Mouse (Mus musculus): Measurements from ENCODE around the gene Kti12. TPM values are rescaled to one million over a fixed set of nuclear protein-coding genes. Genes with fewer than 3 reads are reported as not detected.
A peak's percentile ranks its signal among the peaks of the same experiment; 100 is the strongest.

The Kti12 gene
- total and polyA plus RNA-seq, 2 experiments from 2014 or later, result 29.4 to 34.8 TPM

- ATAC-seq, result no peak
- no peaks in the 10 kb centered on the region for H3K27me3 ChIP-seq (ENCODE audit: insufficient read depth, low read length)
- DNase-seq (ENCODE audit: low spot score), result no peak
- no peaks in the 10 kb centered on the region for H3K4me1 ChIP-seq (ENCODE audit: insufficient read depth, low read length)
- peaks cover 13% of the 10 kb centered on the region for H3K36me3 ChIP-seq (ENCODE audit: insufficient read depth, low read length)
- H3K4me3 ChIP-seq (ENCODE audit: low read length), result no peak overlapping the region
- no peak overlapping the region for H3K9ac ChIP-seq (replicated peaks; ENCODE audit: low read length)
- no peak overlapping the region for H3K27ac ChIP-seq
- H3K9me3 ChIP-seq (ENCODE audit: low read length), result no peaks in the 10 kb centered on the region
- no peak overlapping the region for H3K4me2 ChIP-seq (ENCODE audit: low read depth, low read length)
- 81% methylated on average over 7 of the region's 7 CpGs for WGBS
- TF ChIP-seq CTCF (IDR thresholded peaks at IDR 0.05; ENCODE audit: low read depth), result no peak
These were observed 19.2 kb downstream of the Kti12 start for GRCm38 (mm10) chr4:108866806-108867205.

- Histone ChIP-seq H3K9ac (replicated peaks; ENCODE audit: low read length) (no peak overlapping the region), H3K9me3 (ENCODE audit: low read length) (no peaks in the 10 kb centered on the region), H3K27me3 (ENCODE audit: insufficient read depth, low read length) (no peaks in the 10 kb centered on the region), H3K4me2 (ENCODE audit: low read depth, low read length) (no peak overlapping the region), H3K4me1 (ENCODE audit: insufficient read depth, low read length) (no peaks in the 10 kb centered on the region), H3K36me3 (ENCODE audit: insufficient read depth, low read length) (no peaks in the 10 kb centered on the region), H3K4me3 (ENCODE audit: low read length) (no peak overlapping the region), H3K27ac (no peak overlapping the region)
- WGBS, result 37% methylated on average over 10 of the region's 10 CpGs
- peak; percentile 96 for DNase-seq (ENCODE audit: low spot score)
- TF ChIP-seq CTCF (IDR thresholded peaks at IDR 0.05; ENCODE audit: low read depth), result peak; percentile 99
- peak; percentile 92 for ATAC-seq
These were observed 22.3 kb downstream of the Kti12 start for GRCm38 (mm10) chr4:108869730-108870374.

- no peaks in the 10 kb centered on the region for H3K9me3 ChIP-seq (ENCODE audit: low read length)
- H3K4me3 ChIP-seq (ENCODE audit: low read length), result no peak overlapping the region
- H3K4me1 ChIP-seq (ENCODE audit: insufficient read depth, low read length), result no peaks in the 10 kb centered on the region; the same call in 1 of the 2 replicates
- no peak for TF ChIP-seq CTCF (IDR thresholded peaks at IDR 0.05; ENCODE audit: low read depth)
- no peak overlapping the region for H3K9ac ChIP-seq (replicated peaks; ENCODE audit: low read length)
- no peak overlapping the region for H3K4me2 ChIP-seq (ENCODE audit: low read depth, low read length)
- 84% methylated on average over 5 of the region's 5 CpGs for WGBS
- no peaks in the 10 kb centered on the region for H3K27me3 ChIP-seq (ENCODE audit: insufficient read depth, low read length)
- no peaks in the 10 kb centered on the region for H3K36me3 ChIP-seq (ENCODE audit: insufficient read depth, low read length)
- no peak overlapping the region for H3K27ac ChIP-seq
- no peak for DNase-seq (ENCODE audit: low spot score)
- ATAC-seq, result no peak
These were observed 26.2 kb downstream of the Kti12 start for GRCm38 (mm10) chr4:108873746-108874145.

- no peak for TF ChIP-seq CTCF (IDR thresholded peaks at IDR 0.05; ENCODE audit: low read depth)
- WGBS, result 83% methylated on average over 6 of the region's 6 CpGs
- H3K4me3 ChIP-seq (ENCODE audit: low read length), result no peak overlapping the region
- ATAC-seq (no peak), DNase-seq (ENCODE audit: low spot score) (no peak)
- H3K27me3 ChIP-seq (ENCODE audit: insufficient read depth, low read length), result no peaks in the 10 kb centered on the region
- H3K9me3 ChIP-seq (ENCODE audit: low read length), result no peaks in the 10 kb centered on the region
- H3K4me1 ChIP-seq (ENCODE audit: insufficient read depth, low read length), result peaks cover 5% of the 10 kb centered on the region; the same call in 1 of the 2 replicates
- no peak overlapping the region for H3K9ac ChIP-seq (replicated peaks; ENCODE audit: low read length)
- H3K36me3 ChIP-seq (ENCODE audit: insufficient read depth, low read length), result no peaks in the 10 kb centered on the region
- no peak overlapping the region for H3K27ac ChIP-seq
- no peak overlapping the region for H3K4me2 ChIP-seq (ENCODE audit: low read depth, low read length)
These were observed 30.3 kb downstream of the Kti12 start for GRCm38 (mm10) chr4:108877901-108878300.

- 1% methylated on average over 46 of the region's 46 CpGs for WGBS
- peak within 1 kb of the TSS; percentile 79 for H3K4me3 ChIP-seq (ENCODE audit: low read length)
- peak; percentile 86 for DNase-seq (ENCODE audit: low spot score)
- no peaks in the 10 kb centered on the region for H3K27me3 ChIP-seq (ENCODE audit: insufficient read depth, low read length)
- no peaks in the 10 kb centered on the region for H3K9me3 ChIP-seq (ENCODE audit: low read length)
- peaks cover 5% of the 10 kb centered on the region; the same call in 1 of the 2 replicates for H3K4me1 ChIP-seq (ENCODE audit: insufficient read depth, low read length)
- TF ChIP-seq CTCF (IDR thresholded peaks at IDR 0.05; ENCODE audit: low read depth), result no peak; the same call in 1 of the 2 replicates
- H3K27ac ChIP-seq, result peak within 1 kb of the TSS; percentile 77
- peak; percentile 88 for ATAC-seq
- peak within 1 kb of the TSS; percentile 77 for H3K9ac ChIP-seq (replicated peaks; ENCODE audit: low read length)
- peak within 1 kb of the TSS; percentile 89 for H3K4me2 ChIP-seq (ENCODE audit: low read depth, low read length)
- H3K36me3 ChIP-seq (ENCODE audit: insufficient read depth, low read length), result no peaks in the 10 kb centered on the region
These were observed 31.6 kb downstream of the Kti12 start, which contains the start of gene Rab3b for GRCm38 (mm10) chr4:108878963-108879822. TSS of gene Rab3b (plus strand) at chr4:108879063.

GRCm38 (mm10) chr4:108883815-108884214 lies 36.2 kb downstream of the Kti12 start:
- Histone ChIP-seq H3K9ac (replicated peaks; ENCODE audit: low read length) (no peak overlapping the region), H3K27me3 (ENCODE audit: insufficient read depth, low read length) (no peaks in the 10 kb centered on the region), H3K4me3 (ENCODE audit: low read length) (no peak overlapping the region), H3K27ac (no peak overlapping the region), H3K4me1 (ENCODE audit: insufficient read depth, low read length) (peaks cover 5% of the 10 kb centered on the region; the same call in 1 of the 2 replicates), H3K9me3 (ENCODE audit: low read length) (0 out of 2 replicates have a peak, but pooled peaks cover 3% of the 10 kb centered on the region), H3K4me2 (ENCODE audit: low read depth, low read length) (no peak overlapping the region), H3K36me3 (ENCODE audit: insufficient read depth, low read length) (no peaks in the 10 kb centered on the region)
- DNase-seq (ENCODE audit: low spot score) (peak; percentile 42), ATAC-seq (no peak)
- TF ChIP-seq CTCF (IDR thresholded peaks at IDR 0.05; ENCODE audit: low read depth), result no peak
- WGBS, result 55% methylated on average over 13 of the region's 13 CpGs
